Mouse (Mus musculus) hindbrain, embryonic 16.5 days (tissue): Measurements from ENCODE around the gene Gm10964. TPM values are rescaled to one million over a fixed set of nuclear protein-coding genes. Genes with fewer than 3 reads are reported as not detected.

Experiments used
- ATAC-seq: fragments of 200-750 bp; cut with Nextera tagmentation; 2 replicates; pipeline ENCODE4 v1.8.0; 2017; ENCODE audit warnings: moderate TSS enrichment, moderate library complexity
- H3K27ac ChIP-seq: fragments of 300-500 bp; sonication (generic); 2 replicates; pipeline ENCODE4 v1.5.1; 2014; ENCODE audit warnings: low read depth, mild to moderate bottlenecking, control low read depth, low read length, moderate library complexity
- H3K27me3 ChIP-seq: fragments of 300-500 bp; sonication (generic); replicated peaks from 2 replicates; pipeline ENCODE4 v1.6.1; 2014; ENCODE audit warnings: low read length; ENCODE audit not compliant: control insufficient read depth, insufficient read depth
- H3K36me3 ChIP-seq: fragments of 300-500 bp; sonication (generic); 2 replicates; pipeline ENCODE4 v1.6.1; 2014; ENCODE audit warnings: mild to moderate bottlenecking, low read length, moderate library complexity, mixed read lengths; ENCODE audit not compliant: control insufficient read depth, insufficient read depth
- H3K4me1 ChIP-seq: fragments of 300-500 bp; sonication (generic); 2 replicates; pipeline ENCODE4 v1.6.1; 2014; ENCODE audit warnings: low read depth, low read length; ENCODE audit not compliant: control insufficient read depth, insufficient read depth
- H3K4me2 ChIP-seq: fragments of 300-500 bp; sonication (generic); 2 replicates; pipeline ENCODE4 v1.6.1; 2014; ENCODE audit warnings: mild to moderate bottlenecking, low read length, control low read depth, moderate library complexity
- H3K4me3 ChIP-seq: fragments of 300-500 bp; sonication (generic); 2 replicates; pipeline ENCODE4 v1.5.1; 2014; ENCODE audit warnings: mild to moderate bottlenecking, low read length, control low read depth, moderate library complexity
- H3K9ac ChIP-seq: fragments of 300-500 bp; sonication (generic); 2 replicates; pipeline ENCODE4 v1.6.1; 2014; ENCODE audit warnings: low read depth, mild to moderate bottlenecking, control low read depth, low read length, moderate library complexity
- H3K9me3 ChIP-seq: fragments of 300-500 bp; sonication (generic); 2 replicates; pipeline ENCODE4 v1.6.1; 2014; ENCODE audit warnings: mild to moderate bottlenecking, low read length, moderate library complexity; ENCODE audit not compliant: control insufficient read depth
- WGBS: fragments of 180-500 bp; shearing (Covaris S2); extraction: QIAGEN DNeasy Blood & Tissue Kit; methylation state at CpG from one replicate; pipeline ENCODE4 v1.1.7; 2014; 5-methylcytosine and 5-hydroxymethylcytosine counted together
- polyA plus RNA-seq: library from polyadenylated mRNA; unstranded; fragments of >200 nt; fragmentation: Nextera tagmentation; extraction: Ambion mirVana; gene quantifications from 2 replicates; pipeline ENCODE4 v1.2.1, GENCODE M21; 2015

Gm10964 gene
- polyA plus RNA-seq, 1 experiment from 2014 or later = not detected

- H3K36me3 ChIP-seq = no peaks in the 10 kb centered on the region
- peaks cover 34% of the 10 kb centered on the region for H3K4me1 ChIP-seq
- WGBS = 79% methylated on average over 3 of the region's 3 CpGs
- no peaks in the 10 kb centered on the region for H3K9me3 ChIP-seq
- H3K9ac ChIP-seq = no peak overlapping the region
- no peaks in the 10 kb centered on the region for H3K27me3 ChIP-seq
- ATAC-seq = no peak
- H3K4me2 ChIP-seq = no peak overlapping the region
- no peak overlapping the region for H3K4me3 ChIP-seq
- H3K27ac ChIP-seq = no peak overlapping the region
These were observed 7.0 kb upstream of the Gm10964 start for GRCm38 (mm10) chr3:103732116-103732515.

DNA sequence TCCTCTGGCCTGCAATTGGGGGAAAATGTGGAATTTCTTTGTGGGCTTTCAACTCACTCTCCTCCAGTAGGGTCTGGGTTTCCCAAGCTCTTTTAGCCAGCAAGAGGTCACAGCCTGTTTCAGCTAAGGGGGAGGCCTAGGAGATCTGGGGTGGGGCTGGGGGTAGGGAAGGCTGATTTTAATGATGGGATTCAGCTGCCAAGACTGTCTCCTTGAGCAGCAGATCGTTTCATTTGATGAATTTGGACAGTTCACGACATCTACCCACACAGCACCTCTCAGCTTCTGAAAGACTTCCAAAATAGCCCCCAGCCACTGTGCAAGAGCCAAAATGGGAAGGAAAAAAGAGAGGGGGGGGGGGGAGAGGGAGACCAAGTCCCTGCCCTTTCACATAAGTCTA is 6.0 kb upstream of the Gm10964 start:
- peaks cover 45% of the 10 kb centered on the region for H3K4me1 ChIP-seq
- H3K27ac ChIP-seq = no peak overlapping the region
- WGBS = 23% methylated on average over 2 of the region's 2 CpGs

GRCm38 (mm10) chr3:103733799-103734695 is 5.1 kb upstream of the Gm10964 start:
- H3K4me2 ChIP-seq = peak overlapping the region; percentile 50
- peak overlapping the region; percentile 48 for H3K27ac ChIP-seq
- H3K9me3 ChIP-seq = no peaks in the 10 kb centered on the region
- peak overlapping the region; percentile 8; the same call in 1 of the 2 replicates for H3K4me3 ChIP-seq
- no peaks in the 10 kb centered on the region for H3K27me3 ChIP-seq
- no peaks in the 10 kb centered on the region for H3K36me3 ChIP-seq
- WGBS = 8% methylated on average over 19 of the region's 19 CpGs
- peaks cover 45% of the 10 kb centered on the region for H3K4me1 ChIP-seq
- ATAC-seq = peak; percentile 86
- H3K9ac ChIP-seq = peak overlapping the region; percentile 60

More for the DNA sequence above, 6.0 kb upstream of the Gm10964 start:
- Histone ChIP-seq H3K4me3 (no peak overlapping the region), H3K36me3 (no peaks in the 10 kb centered on the region), H3K27me3 (no peaks in the 10 kb centered on the region), H3K9ac (no peak overlapping the region), H3K4me2 (no peak overlapping the region), H3K9me3 (no peaks in the 10 kb centered on the region)
- ATAC-seq = no peak

GRCm38 (mm10) chr3:103734696-103735519 is 4.3 kb upstream of the Gm10964 start:
- WGBS = 15% methylated on average over 11 of the region's 11 CpGs
- ATAC-seq = 0 out of 2 replicates have a peak, but pooled peaks have one; percentile 14
- no peaks in the 10 kb centered on the region for H3K9me3 ChIP-seq

DNA sequence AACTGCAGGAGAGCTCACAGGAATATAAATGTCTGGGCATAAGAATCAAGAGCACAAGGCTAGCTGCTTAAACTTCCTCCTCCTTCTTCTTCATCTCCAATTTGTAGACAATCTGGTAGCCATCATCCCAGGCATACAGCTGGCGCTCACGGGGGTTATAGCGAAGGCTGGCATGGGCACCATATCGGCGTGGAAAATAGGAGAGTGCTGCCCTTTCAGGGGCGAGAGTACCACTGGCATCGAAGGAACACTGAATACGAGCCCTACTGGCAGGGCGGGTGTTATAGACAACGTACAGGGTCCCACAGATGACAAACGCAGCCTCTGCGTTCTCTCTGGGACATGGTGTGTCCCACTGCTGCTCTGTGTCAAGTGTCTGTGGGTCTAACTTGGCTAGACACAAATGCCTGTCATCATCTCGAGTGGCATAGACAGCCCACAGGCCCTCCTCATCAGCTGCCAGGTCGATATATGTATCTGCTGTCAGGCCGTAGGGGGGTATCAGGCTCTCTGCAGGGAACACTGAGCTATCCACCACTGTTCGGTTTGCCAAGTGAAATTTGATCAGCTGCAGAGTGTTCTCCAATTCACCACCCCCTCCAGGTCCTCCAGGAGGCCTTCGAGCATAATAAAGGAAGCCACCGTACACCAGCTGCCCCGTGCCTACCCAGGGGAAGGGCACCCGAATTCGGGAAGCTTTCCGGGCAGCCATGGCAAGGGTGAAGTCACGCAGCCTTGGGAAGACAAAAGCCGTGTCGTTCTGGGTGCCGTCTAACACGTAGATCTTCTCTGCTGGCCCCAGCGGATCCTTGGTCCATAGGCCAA is 3.2 kb upstream of the Gm10964 start:
- Histone ChIP-seq H3K27ac (no peak overlapping the region), H3K36me3 (no peaks in the 10 kb centered on the region), H3K4me2 (peak overlapping the region; percentile 46; the same call in 1 of the 2 replicates), H3K4me1 (peaks cover 45% of the 10 kb centered on the region), H3K27me3 (no peaks in the 10 kb centered on the region), H3K9ac (no peak overlapping the region; the same call in 1 of the 2 replicates), H3K4me3 (no peak overlapping the region), H3K9me3 (no peaks in the 10 kb centered on the region)
- ATAC-seq = no peak
- WGBS = 55% methylated on average over 28 of the region's 28 CpGs

More at GRCm38 (mm10) chr3:103734696-103735519, 4.3 kb upstream of the Gm10964 start:
- Histone ChIP-seq H3K4me2 (no peak overlapping the region; the same call in none of the 2 replicates), H3K4me1 (peaks cover 45% of the 10 kb centered on the region), H3K36me3 (no peaks in the 10 kb centered on the region), H3K4me3 (no peak overlapping the region), H3K9ac (peak overlapping the region; percentile 14), H3K27ac (peak overlapping the region; percentile 40; the same call in 1 of the 2 replicates), H3K27me3 (no peaks in the 10 kb centered on the region)

GRCm38 (mm10) chr3:103737061-103737754 is 2.0 kb upstream of the Gm10964 start:
- Histone ChIP-seq H3K27ac (peak overlapping the region; percentile 70), H3K9me3 (no peaks in the 10 kb centered on the region), H3K9ac (peak overlapping the region; percentile 48; the same call in 1 of the 2 replicates), H3K4me3 (peak overlapping the region; percentile 21; the same call in 1 of the 2 replicates), H3K36me3 (0 out of 2 replicates have a peak, but pooled peaks cover 2% of the 10 kb centered on the region), H3K4me2 (peak overlapping the region; percentile 46), H3K27me3 (no peaks in the 10 kb centered on the region), H3K4me1 (peaks cover 45% of the 10 kb centered on the region)
- no peak; the same call in 1 of the 2 replicates for ATAC-seq
- 42% methylated on average over 16 of the region's 16 CpGs for WGBS

- Histone ChIP-seq H3K4me1 (peaks cover 44% of the 10 kb centered on the region), H3K4me3 (peak within 1 kb of the TSS; percentile 21)
- under 1% methylated on average over 18 of the region's 18 CpGs for WGBS
These were observed 1.2 kb upstream of the Gm10964 start, which contains the start of gene Olfml3 for GRCm38 (mm10) chr3:103737778-103738571. Gene Olfml3 (minus strand): TSS chr3:103738001.

More at GRCm38 (mm10) chr3:103737778-103738571, 1.2 kb upstream of the Gm10964 start, which contains the start of gene Olfml3:
- Histone ChIP-seq H3K27ac (peak within 1 kb of the TSS; percentile 70), H3K36me3 (peaks cover 2% of the 10 kb centered on the region; the same call in 1 of the 2 replicates), H3K9me3 (no peaks in the 10 kb centered on the region), H3K9ac (peak within 1 kb of the TSS; percentile 48), H3K27me3 (no peaks in the 10 kb centered on the region), H3K4me2 (peak within 1 kb of the TSS; percentile 46)
- ATAC-seq = peak; percentile 60
